Mouse (Mus musculus) liver, embryonic 14.5 days (tissue): ENCODE measurements at regions not wholly inside any gene's neighbourhood (a gene's known extent, or its start where the extent isn't known, plus 50 kb on each side); places are given as distances from the start of the nearest gene placed in this dataset.

ENCODE experiments used
- ATAC-seq: fragments of 200-750 bp; cut with Nextera tagmentation; 2 replicates; pipeline ENCODE4 v1.8.0; 2017; ENCODE audit warnings: moderate number of reproducible peaks, mild to moderate bottlenecking, moderate library complexity; ENCODE audit not compliant: insufficient read depth
- DNase-seq, 3 experiments: peaks; one replicate each; pipeline ENCODE4 v3.0.0-alpha.2; 2012 to 2013; ENCODE audit warnings: low read depth in 3 of 3, low spot score in 3 of 3
- H3K27ac ChIP-seq: fragments of 300-500 bp; sonication (generic); 2 replicates; pipeline ENCODE4 v1.5.1; 2014; ENCODE audit warnings: moderate library complexity, mild to moderate bottlenecking, control low read depth, inconsistent platforms
- H3K27me3 ChIP-seq: fragments of 300-500 bp; sonication (generic); 2 replicates; pipeline ENCODE4 v1.6.1; 2014; ENCODE audit warnings: mild to moderate bottlenecking, low read length, moderate library complexity; ENCODE audit not compliant: control insufficient read depth, insufficient read depth
- H3K36me3 ChIP-seq: fragments of 300-500 bp; sonication (generic); replicated peaks from 2 replicates; pipeline ENCODE4 v1.6.1; 2014; ENCODE audit warnings: low read depth; ENCODE audit not compliant: control insufficient read depth, insufficient read depth
- H3K4me1 ChIP-seq, 2 experiments: fragments of 200-500 bp in 1 of 2; fragments of 300-500 bp in 1 of 2; sonication (generic) in 1 of 2; replicated peaks; 2 replicates each; pipeline ENCODE4 v1.6.1; 2012 to 2014; ENCODE audit warnings: antibody characterized with exemption in 1 of 2, inconsistent platforms in 1 of 2, low read length in 1 of 2; ENCODE audit not compliant: control insufficient read depth in 2 of 2, insufficient read depth in 2 of 2
- H3K4me2 ChIP-seq: fragments of 300-500 bp; sonication (generic); 2 replicates; pipeline ENCODE4 v1.6.1; 2014; ENCODE audit warnings: low read depth, mild to moderate bottlenecking, control low read depth, moderate library complexity
- H3K4me3 ChIP-seq, 2 experiments: fragments of 200-500 bp in 1 of 2; fragments of 300-500 bp in 1 of 2; sonication (generic) in 1 of 2; 2 replicates each; pipeline ENCODE4 v1.5.1; 2012 to 2014; ENCODE audit warnings: low read depth in 2 of 2, low read length in 2 of 2, mild to moderate bottlenecking in 2 of 2, control low read depth in 1 of 2, inconsistent platforms in 1 of 2, moderate library complexity in 1 of 2; ENCODE audit not compliant: insufficient read depth in 1 of 2
- H3K9ac ChIP-seq: fragments of 300-500 bp; sonication (generic); replicated peaks from 2 replicates; pipeline ENCODE4 v1.6.1; 2014; ENCODE audit warnings: mild to moderate bottlenecking, control low read depth, moderate library complexity
- H3K9me3 ChIP-seq: fragments of 300-500 bp; sonication (generic); 2 replicates; pipeline ENCODE4 v1.6.1; 2016; ENCODE audit warnings: low read length, mixed read lengths; ENCODE audit not compliant: control insufficient read depth
- CTCF ChIP-seq: IDR thresholded peaks from 2 replicates; pipeline ENCODE4 v1.5.1; 2016; ENCODE audit warnings: antibody characterized with exemption, low read depth, control low read depth
- EP300 ChIP-seq: IDR thresholded peaks from 2 replicates; pipeline ENCODE4 v1.6.1; 2016; ENCODE audit warnings: antibody characterized with exemption, low read depth
- WGBS: fragments of 180-500 bp; shearing (Covaris S2); extraction: QIAGEN DNeasy Blood & Tissue Kit; methylation state at CpG from one replicate; pipeline ENCODE4 v1.1.7; 2014; ENCODE audit not compliant: insufficient replicate concordance; 5-methylcytosine and 5-hydroxymethylcytosine counted together

DNA sequence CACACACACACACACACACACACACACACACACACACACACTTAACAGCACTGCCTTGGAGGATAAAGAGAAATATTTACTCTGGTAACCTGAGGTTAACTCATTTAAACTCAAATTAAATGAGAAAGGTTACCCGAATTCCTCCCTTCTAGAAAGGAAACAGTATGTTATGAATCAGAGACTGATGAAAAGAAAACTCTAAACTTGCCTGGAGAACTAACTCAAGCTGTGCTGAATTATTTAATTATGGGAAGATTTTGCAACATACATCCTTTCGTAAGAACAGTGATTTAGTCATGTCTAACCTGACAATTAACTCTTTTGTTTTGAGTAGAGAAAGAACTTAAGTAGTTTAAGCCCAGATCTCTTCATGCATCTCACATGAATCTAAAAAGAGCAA is 289.4 kb downstream of the Epha7 start:
- TF ChIP-seq CTCF (no peak), EP300 (no peak)
- Histone ChIP-seq H3K4me2 (no peak overlapping the region), H3K9me3 (no peaks in the 10 kb centered on the region), H3K4me1 (no peaks in the 10 kb centered on the region), H3K27ac (no peak overlapping the region), H3K27me3 (no peaks in the 10 kb centered on the region), H3K36me3 (no peaks in the 10 kb centered on the region), H3K9ac (no peak overlapping the region), H3K4me3 (no peak overlapping the region)
- WGBS: 63% methylated on average over 2 of the region's 2 CpGs
- no peak for DNase-seq
- no peak for ATAC-seq

- DNase-seq: no peak
- Histone ChIP-seq H3K4me3 (no peak overlapping the region), H3K4me1 (no peaks in the 10 kb centered on the region), H3K27ac (no peak overlapping the region), H3K9ac (no peak overlapping the region), H3K4me2 (no peak overlapping the region), H3K9me3 (no peaks in the 10 kb centered on the region), H3K36me3 (no peaks in the 10 kb centered on the region), H3K27me3 (no peaks in the 10 kb centered on the region)
- ATAC-seq: no peak
- 61% methylated on average over 1 of the region's 1 CpGs for WGBS
- TF ChIP-seq CTCF (no peak), EP300 (no peak)
These were observed 290.5 kb downstream of the Epha7 start for GRCm38 (mm10) chr4:29103414-29103813.

- H3K27ac ChIP-seq: no peak overlapping the region
- DNase-seq (no peak), ATAC-seq (no peak)
- TF ChIP-seq EP300: no peak
- no peak for TF ChIP-seq CTCF
- no peak overlapping the region for H3K9ac ChIP-seq
- H3K36me3 ChIP-seq: no peaks in the 10 kb centered on the region
- no peak overlapping the region for H3K4me3 ChIP-seq
- no peaks in the 10 kb centered on the region for H3K27me3 ChIP-seq
- WGBS: 60% methylated on average over 2 of the region's 2 CpGs
- no peaks in the 10 kb centered on the region for H3K4me1 ChIP-seq
- H3K9me3 ChIP-seq: no peaks in the 10 kb centered on the region
- no peak overlapping the region for H3K4me2 ChIP-seq
These were observed 299.6 kb downstream of the Epha7 start for GRCm38 (mm10) chr4:29112552-29112951.

- H3K4me1 ChIP-seq: no peaks in the 10 kb centered on the region
- H3K4me2 ChIP-seq: no peak overlapping the region
- no peak overlapping the region for H3K9ac ChIP-seq
- no peaks in the 10 kb centered on the region for H3K27me3 ChIP-seq
- H3K36me3 ChIP-seq: no peaks in the 10 kb centered on the region
- H3K27ac ChIP-seq: no peak overlapping the region
- DNase-seq (no peak), ATAC-seq (no peak)
- WGBS: 79% methylated on average over 4 of the region's 4 CpGs
- TF ChIP-seq EP300 (no peak), CTCF (no peak)
- no peak overlapping the region for H3K4me3 ChIP-seq
- no peaks in the 10 kb centered on the region for H3K9me3 ChIP-seq
These were observed 304.1 kb downstream of the Epha7 start for GRCm38 (mm10) chr4:29117025-29117424.

GRCm38 (mm10) chr4:29117926-29118325 is 305.0 kb downstream of the Epha7 start:
- H3K9ac ChIP-seq: no peak overlapping the region
- H3K27ac ChIP-seq: no peak overlapping the region
- 56% methylated on average over 9 of the region's 9 CpGs for WGBS
- no peak overlapping the region for H3K4me3 ChIP-seq
- no peaks in the 10 kb centered on the region for H3K9me3 ChIP-seq
- no peak for ATAC-seq
- TF ChIP-seq CTCF (no peak), EP300 (no peak)
- H3K4me2 ChIP-seq: no peak overlapping the region
- H3K4me1 ChIP-seq: no peaks in the 10 kb centered on the region
- no peaks in the 10 kb centered on the region for H3K27me3 ChIP-seq
- no peaks in the 10 kb centered on the region for H3K36me3 ChIP-seq
- DNase-seq: no peak
